Mouse (Mus musculus): ENCODE measurements around the gene Nhlrc1.

Gene Nhlrc1

DNA sequence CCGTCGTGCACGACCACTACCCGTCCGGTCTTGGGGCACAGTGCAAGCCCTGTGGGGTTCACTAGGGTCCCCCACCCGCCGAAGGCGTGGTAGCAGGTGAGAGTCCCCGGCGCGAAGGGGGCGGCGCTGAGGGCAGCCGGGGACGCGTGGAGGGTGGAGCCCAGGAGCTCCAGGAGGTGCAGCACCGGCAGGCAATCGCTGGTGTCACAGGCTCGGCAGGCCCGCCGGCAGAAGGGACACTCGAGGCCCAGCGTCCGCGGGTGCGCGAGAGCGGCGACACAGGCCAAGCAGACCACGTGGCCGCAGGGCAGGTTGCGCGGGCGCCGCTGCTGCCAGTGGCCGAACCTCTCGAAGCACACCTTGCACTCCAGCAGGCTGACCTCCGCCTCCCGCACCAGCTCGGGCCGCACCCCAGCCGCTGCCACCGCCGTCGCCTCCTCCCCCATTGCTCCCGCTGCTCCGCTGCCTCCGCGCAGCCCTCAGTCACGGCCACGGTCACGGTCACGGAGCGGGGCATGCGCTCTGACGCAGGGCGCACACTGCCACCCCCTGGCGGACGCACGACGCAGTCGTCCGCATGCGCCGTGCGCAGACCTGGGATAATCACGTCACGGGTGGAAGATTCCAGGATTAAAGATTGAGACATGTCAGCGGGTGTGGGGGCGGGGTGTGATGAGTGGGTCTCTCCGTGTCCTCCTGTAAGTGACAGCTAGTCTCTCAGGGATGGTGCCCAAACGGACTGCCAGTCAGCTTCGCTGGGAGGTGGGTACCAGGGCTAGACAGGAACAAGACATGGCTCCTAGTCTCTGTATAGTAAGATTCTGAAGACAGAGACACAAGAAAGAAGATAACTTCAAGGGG, at the start of gene Nhlrc1:
Nhlrc1 (minus strand) TSS at position 517 of the 861 bp plus-strand sequence.
- DNase-seq (ENCODE audit: low spot score in 2 of 2) = peak; percentile 32 to 59

GRCm38 (mm10) chr13:47063985-47064760, 49.5 kb upstream of the Nhlrc1 start:
- no peak for DNase-seq (ENCODE audit: low spot score in 2 of 2)

DNA sequence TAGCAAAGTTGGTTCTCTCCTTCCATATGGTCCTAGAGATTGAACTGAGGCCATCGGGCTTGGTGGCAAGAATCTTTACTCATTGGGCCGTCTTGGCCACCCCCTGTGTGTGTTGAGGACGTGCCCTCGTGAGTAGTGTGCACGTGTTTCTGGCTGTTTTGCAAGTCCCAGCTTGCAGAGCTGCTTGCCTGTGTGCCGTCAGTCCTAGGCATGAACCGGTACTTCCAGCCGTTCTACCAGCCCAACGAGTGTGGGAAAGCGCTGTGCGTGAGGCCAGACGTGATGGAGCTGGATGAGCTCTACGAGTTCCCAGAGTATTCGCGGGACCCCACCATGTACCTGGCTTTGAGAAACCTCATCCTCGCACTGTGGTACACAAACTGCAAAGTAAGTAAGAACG, 48.1 kb upstream of the Nhlrc1 start:
- DNase-seq (ENCODE audit: low spot score in 2 of 2) = no peak

DNA sequence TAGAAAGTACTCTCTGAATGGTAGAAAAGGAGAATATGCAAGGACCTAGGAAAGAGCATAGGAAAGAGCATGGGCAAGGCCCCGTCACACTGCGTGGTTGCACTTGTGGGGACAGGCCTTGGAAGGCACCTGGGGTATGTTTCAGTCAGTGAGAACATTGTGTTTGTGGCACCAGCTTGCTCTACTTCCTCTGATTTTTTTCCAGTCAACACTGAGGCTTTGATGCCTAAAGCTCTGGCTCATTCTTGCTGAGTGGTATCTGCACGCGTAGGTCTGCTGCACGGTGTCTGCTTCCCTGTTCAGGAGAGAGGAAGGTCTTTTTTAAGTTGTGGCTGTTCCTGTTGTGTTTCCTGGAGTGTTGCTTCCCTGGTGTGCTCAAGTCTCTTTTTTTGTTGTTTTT, 42.1 kb upstream of the Nhlrc1 start:
- DNase-seq (ENCODE audit: low spot score in 2 of 2) = no peak

DNA sequence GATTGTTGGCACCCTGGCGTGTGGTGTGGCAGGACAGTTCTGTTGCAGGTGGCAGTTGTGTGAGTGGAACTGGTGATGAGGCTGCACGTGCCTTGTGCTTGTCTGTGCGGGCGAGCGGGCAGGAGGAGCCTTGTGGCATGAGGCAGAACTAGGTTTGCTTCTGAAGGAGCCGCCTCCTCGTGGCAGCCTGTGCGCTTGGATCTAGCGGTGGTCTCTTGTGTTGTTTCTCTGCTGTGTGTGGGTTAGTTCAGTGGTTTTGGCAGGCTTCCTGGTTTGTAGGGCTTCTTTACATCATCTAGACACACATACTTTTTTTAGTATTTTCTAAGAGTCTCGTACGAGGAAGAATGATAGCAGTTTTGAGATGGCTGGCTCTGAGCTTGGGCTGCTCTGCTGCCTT, 41.5 kb upstream of the Nhlrc1 start:
- DNase-seq (ENCODE audit: low spot score in 2 of 2) = no peak

DNA sequence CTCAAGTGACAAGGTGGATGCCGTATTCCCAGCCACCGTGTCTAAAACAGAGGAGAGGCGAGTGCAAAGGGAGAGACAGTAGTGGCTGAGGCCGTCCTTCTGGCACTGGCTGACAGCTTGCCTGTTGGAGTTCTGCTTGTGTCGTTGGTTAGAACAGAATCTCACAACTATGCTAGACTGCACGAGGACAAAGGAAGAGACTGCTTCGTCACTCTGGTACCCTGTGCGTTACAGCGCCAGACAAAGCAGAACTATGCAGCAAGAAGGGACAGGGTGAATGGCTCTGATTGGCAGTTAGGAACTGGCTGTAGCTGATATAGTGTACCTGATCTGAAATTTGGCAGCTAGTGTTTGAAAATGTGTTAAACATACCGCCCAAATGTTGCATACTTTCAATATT, 39.3 kb upstream of the Nhlrc1 start:
- no peak for DNase-seq (ENCODE audit: low spot score in 2 of 2)

- no peak for DNase-seq (ENCODE audit: low spot score in 2 of 2)
These were observed 35.4 kb upstream of the Nhlrc1 start for GRCm38 (mm10) chr13:47050009-47050408.

DNA sequence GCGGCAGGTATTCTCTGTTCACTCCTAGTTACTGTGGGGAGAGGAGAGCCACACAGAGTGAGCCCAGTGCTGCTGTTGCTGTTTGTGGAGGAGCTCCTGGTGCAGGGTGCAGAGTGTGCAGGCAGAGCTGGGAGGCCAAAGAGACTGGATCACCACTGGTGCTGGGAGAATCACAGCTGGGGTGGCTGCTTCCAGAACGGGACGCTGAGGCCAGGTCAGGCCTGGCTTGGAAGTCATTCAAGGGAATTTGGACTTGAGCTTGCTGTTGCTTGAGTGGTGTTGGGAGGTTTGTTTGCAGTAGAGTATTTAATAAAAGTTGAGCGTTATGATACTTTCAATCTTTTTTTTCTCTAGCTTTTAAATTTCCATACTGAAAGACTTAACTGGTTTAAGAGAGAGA, 33.3 kb upstream of the Nhlrc1 start:
- DNase-seq (ENCODE audit: low spot score in 2 of 2) = no peak

DNA sequence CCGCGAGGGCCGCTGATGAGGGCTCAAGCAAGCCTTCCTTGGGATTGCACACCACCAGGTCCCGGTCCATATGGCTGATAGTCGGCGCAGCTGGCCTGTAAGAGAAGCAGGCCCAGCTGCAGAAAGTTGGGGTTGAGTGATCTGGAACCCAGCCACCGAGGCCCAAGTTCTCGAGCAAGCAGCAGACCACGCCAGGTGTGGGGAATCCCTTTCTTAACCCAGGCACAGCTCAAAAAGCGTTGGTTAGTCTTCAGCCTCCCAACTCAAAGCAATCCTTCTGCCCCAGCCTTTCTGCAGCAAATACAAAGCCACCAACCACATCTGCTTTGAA, 29.9 kb upstream of the Nhlrc1 start, which contains the start of gene Tpmt:
Tpmt (minus strand) TSS at position 121 of the 331 bp plus-strand sequence.
- DNase-seq (ENCODE audit: low spot score in 2 of 2) = peak in 1 of 2 experiments; percentile 5

- DNase-seq (ENCODE audit: low spot score in 2 of 2) = peak; percentile 9 to 14
These were observed 29.4 kb upstream of the Nhlrc1 start for GRCm38 (mm10) chr13:47043833-47044616.

GRCm38 (mm10) chr13:47043030-47043680, 28.5 kb upstream of the Nhlrc1 start, which contains the start of gene Kdm1b:
Gene Kdm1b, plus strand, starts transcription at chr13:47043499.
- peak; percentile 99 for DNase-seq (ENCODE audit: low spot score in 2 of 2)

- DNase-seq (ENCODE audit: low spot score in 2 of 2) = no peak
These were observed 27.5 kb upstream of the Nhlrc1 start for GRCm38 (mm10) chr13:47042024-47042633.

- DNase-seq (ENCODE audit: low spot score in 2 of 2) = no peak
These were observed 25.4 kb upstream of the Nhlrc1 start for GRCm38 (mm10) chr13:47040061-47040460.

DNA sequence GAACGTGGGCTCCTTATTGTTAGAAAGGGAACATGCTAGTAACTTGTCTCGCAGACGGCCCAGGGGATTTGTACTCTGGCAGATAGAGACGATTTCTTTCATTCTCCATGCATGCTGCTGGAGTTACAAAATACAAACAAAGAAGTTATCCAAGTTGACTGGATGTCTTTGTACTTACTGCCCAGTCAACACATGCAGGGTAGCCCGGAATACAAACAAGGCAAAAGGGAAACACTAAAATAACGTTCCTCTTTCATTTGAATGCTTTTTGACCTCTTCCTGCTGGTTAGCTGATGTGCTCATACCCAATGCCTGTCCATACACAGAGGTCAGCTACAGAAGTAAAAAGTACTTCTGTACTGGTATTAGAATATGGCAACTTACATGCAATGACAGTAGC, 23.3 kb upstream of the Nhlrc1 start:
- no peak for DNase-seq (ENCODE audit: low spot score in 2 of 2)

DNA sequence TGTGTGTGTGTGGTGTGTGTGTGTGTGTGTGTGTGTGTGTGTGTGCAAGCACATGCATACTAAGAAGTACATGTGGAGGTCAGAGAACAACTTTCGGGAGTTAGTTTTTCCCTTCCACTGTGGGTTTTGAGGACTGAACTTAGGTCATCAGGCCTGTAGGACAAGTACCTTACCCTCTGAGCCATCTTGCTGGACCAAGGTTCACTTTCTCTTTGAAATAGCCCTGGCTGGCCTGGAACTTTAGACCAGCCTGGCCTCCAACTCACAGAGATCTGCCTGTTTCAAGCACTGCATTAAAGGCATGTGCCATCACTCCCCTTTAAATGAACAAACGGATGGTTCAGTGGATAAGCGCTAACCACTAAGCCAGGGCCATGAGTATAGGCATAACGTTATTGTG, 19.0 kb upstream of the Nhlrc1 start:
- DNase-seq (ENCODE audit: low spot score in 2 of 2) = no peak

DNA sequence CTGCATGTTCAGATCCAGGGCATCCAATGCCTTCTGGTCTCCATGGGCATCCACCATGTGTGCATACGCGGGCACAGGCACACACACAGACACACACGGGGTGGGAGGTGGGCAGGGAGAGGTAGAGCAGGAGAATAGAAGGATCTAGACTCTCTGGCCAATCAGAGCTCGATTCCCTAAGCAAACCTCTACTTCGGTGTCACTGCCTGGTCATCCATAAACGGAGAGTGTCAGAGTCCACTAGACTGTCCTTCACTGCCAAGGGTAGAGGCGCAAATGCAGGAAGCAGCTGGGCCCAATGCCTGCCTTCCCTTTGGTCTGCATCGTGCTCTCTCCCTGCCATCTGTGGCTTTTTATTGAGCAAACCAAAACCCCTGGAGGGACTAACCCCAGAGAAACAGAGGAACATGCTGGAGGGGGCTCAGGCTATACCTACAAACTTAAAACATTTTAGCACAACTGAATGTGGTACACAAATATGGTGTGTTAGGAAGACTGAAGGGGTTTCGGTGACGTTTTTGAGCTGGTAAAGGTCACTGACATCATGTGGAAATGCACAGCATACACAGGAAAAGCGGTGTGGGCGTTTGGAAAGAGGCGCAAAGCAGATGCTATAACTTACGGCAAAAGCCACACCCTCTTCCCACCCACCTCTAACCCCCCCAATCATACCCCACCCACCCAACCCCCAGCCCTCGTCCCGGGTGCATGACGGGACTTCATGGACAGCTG, 15.9 kb upstream of the Nhlrc1 start:
- no peak for DNase-seq (ENCODE audit: low spot score in 2 of 2)

GRCm38 (mm10) chr13:47020798-47021197, 6.1 kb upstream of the Nhlrc1 start:
- no peak for DNase-seq (ENCODE audit: low spot score in 2 of 2)

DNA sequence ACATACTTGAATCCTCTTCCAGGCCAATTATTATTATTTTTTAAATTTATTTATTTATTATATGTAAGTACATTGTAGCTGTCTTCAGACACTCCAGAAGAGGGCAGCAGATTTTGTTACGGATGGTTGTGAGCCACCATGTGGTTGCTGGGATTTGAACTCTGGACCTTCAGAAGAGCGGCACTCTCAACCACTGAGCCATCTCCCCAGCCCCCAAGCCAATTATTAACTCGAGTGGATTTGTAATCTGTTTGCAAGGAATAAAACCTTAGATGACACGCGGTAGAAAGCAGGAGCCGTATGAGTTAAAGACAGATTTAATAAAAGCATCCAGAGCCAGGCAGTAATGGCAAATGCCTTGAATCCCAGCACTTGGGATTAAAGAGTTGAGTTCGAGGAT, 5.1 kb upstream of the Nhlrc1 start:
- DNase-seq (ENCODE audit: low spot score in 2 of 2) = no peak

GRCm38 (mm10) chr13:47017259-47017658, 2.6 kb upstream of the Nhlrc1 start:
- DNase-seq (ENCODE audit: low spot score in 2 of 2) = no peak

- no peak for DNase-seq (ENCODE audit: low spot score in 2 of 2)
These were observed 498 bp upstream of the Nhlrc1 start for GRCm38 (mm10) chr13:47015195-47015501.

GRCm38 (mm10) chr13:47013740-47014139, 910 bp downstream of the Nhlrc1 start:
- DNase-seq (ENCODE audit: low spot score in 2 of 2) = no peak
